Mouse (Mus musculus): ENCODE measurements around the gene Psmd3.
"Not testable (repeated sequence)": the region's sequence is repeated elsewhere in the genome, so short reads cannot be mapped to it uniquely, and the experiment has no call there.

Gene Psmd3

GRCm38 (mm10) chr11:98721458-98722226 lies 39.3 kb downstream of the Psmd3 start:
- peak; percentile 75 to 79 for DNase-seq

- DNase-seq, result no peak
Measured at GRCm38 (mm10) chr11:98723098-98723497, 40.7 kb downstream of the Psmd3 start.

GRCm38 (mm10) chr11:98725926-98726506 lies 43.7 kb downstream of the Psmd3 start:
- peak; percentile 22 to 32 for DNase-seq

GRCm38 (mm10) chr11:98729119-98729588 lies 46.8 kb downstream of the Psmd3 start, which contains the start of gene Med24:
Gene Med24, minus strand, starts transcription at chr11:98729435.
- peak; percentile 91 to 93 for DNase-seq

DNA sequence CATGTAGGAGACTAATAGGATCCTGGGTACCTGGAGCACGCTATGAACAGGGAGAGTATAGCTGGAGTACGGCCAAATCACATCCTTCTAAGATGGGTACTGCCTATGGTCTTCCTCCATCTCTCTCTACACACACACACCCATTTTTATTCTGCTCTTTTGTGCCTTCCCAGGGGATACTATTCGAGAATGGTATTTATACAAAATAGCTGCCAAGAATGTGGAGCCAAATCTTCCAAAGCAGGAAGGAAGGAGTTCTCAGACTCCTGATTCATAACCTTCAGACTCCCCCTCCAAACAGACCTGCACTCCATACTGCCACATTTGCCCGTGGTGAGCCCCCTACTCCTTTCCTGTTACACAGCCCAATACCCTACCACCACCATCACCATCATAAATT lies 48.4 kb downstream of the Psmd3 start:
- no peak for DNase-seq

DNA sequence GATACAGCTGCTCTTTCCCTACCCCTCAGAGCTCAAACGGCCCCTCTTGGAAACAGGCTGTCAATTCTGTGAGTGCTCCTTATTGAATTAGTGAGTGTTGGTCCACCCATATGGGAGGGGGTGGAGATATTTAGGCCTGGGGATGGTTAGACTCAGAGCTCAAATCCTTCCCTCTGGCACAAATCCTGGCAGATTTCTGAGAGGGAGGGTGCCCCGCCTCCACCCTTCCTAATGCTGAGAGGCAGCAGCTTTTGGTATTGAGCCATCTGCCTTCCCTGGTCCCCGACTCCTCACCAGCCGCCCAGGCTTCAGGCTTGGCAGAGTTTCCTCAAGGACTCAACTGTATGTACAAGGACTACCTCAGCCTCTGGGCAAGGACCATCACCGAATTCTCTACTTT lies 48.8 kb downstream of the Psmd3 start:
- DNase-seq, result no peak

DNA sequence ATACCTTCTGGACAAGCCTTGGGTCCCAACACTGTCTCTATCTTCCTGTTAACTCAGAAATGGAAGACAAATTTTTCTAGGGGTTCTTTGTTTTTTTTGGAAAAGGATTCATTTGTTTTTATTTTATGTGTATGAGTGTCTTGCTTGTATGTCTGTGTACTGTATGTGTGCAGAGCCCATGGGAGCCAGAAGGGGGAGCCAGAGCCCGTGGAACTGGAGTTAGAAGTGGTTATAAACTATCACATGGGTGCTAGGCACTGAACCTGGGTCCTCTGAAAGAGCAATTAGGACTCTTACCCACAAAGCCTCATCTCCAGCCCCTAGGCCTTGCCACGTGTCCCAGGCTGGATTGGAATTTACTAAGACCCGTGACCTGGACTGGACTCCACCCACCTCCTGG lies 51.7 kb downstream of the Psmd3 start:
- no peak for DNase-seq

DNA sequence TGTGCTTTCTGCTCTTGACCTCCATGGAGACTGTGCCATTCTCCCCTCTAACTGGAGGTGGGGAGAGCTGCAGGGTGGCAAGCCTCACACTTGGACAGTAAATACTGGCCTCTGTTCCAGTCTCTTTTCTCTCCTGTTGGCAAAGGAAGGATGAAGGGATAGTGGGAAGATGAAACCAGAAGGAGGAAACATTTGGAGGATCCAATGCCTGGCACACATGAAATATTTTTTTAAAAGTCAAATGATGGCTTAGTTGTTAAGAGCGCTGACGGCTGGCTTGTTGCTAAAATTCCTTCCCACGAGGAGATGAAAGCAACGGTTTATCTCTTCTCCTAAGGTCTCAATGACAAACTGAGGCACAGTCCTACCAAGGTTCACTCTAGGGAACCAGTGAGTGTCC lies 52.8 kb downstream of the Psmd3 start:
- no peak for DNase-seq

- DNase-seq, result no peak
Measured at GRCm38 (mm10) chr11:98736176-98736575, 53.8 kb downstream of the Psmd3 start.

DNA sequence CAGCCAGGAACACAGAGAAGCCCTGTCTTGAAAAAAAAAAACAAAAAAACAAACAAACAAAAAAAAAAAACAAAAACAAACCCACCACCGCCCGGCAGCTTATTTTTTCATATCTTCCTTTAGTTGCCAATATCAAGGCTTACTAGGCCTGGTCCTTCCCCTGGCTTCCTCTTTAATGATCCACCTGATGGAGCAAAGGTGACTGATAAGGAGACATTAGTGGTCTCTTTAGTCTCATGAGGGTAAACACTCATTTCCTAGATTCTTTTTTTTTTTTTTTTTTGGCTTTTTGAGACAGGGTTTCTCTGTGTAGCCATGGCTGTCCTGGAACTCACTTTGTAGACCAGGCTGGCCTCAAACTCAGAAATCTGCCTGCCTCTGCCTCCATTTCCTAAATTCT lies 54.9 kb downstream of the Psmd3 start:
- not testable (repeated sequence) for DNase-seq

DNA sequence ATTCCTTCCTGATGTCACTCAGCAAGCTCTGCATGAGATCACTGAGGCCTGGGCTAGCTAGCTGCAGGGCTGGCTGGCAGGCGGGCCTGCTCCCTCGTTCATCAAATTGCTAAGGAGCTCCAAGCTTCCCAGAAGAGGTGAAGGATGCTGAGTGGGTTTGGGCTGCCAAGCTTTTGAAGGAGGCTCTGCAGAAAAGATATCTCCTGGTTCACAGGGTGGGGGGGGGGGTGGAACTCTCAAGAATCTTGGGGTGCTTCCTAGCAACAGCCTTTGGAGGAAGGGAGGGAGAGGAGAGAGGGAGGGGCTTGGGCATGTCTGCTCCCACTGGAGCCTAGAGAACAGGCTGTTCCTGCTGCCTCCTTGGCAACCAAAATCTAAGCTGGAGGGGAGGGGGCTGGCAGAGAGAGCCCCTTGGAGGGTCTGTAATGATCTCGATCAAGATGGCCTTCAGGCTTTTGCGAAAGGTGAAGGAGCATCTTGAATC lies 56.1 kb downstream of the Psmd3 start:
- DNase-seq, result no peak

DNA sequence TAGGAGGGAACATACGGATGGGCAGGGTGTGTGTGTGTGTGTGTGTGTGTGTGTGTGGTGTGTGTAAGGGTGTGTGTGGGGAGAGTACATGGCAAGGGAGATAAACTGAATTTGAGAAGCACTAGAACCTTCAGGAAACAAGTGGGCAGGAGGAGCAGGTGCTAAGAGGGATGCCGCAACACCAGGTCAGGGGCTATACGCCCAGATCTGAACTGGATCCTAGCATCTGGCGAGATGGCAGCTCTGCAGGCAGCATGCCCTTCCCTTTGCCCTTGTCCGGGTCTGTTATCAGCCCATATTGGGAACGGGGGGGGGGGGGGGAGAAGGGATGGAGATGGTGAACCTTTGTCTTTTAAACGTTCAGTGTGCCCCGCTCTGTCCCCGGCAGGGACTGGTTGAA lies 56.6 kb downstream of the Psmd3 start:
- no peak for DNase-seq

GRCm38 (mm10) chr11:98740026-98740392 lies 57.7 kb downstream of the Psmd3 start:
- DNase-seq, result no peak

- DNase-seq, result peak in 1 of 2 experiments; percentile 53
Measured at GRCm38 (mm10) chr11:98740393-98741050, 58.2 kb downstream of the Psmd3 start, which contains the start of gene Thra. Gene Thra, plus strand, starts transcription at chr11:98740638.

DNA sequence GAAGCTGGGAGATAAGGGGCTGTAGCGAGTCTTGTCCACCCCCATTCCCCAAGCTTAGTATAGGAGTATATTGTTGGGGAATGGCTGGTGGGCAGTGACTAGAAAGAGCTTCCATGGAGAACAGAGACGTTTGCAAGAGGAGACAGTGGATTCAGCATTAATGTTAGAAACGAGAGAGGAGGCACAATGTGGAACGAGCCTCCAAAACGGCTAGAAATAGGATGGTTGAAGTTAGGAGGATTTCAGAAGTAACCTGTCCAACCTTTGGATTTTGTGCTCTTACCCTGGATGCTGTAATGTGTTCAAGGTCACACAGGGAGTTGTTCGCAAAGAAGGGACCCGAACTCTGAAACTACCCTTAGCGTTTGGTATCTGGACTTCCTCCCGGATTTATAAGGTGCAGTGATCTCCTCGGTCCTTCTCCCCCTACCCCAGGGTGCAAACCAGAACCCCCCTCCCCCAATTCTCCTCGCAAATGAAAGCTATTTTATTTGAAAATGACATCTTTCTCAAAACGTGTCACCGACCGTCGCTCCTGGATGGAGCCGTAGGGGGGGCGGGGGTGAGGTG lies 58.8 kb downstream of the Psmd3 start:
- DNase-seq, result no peak

DNA sequence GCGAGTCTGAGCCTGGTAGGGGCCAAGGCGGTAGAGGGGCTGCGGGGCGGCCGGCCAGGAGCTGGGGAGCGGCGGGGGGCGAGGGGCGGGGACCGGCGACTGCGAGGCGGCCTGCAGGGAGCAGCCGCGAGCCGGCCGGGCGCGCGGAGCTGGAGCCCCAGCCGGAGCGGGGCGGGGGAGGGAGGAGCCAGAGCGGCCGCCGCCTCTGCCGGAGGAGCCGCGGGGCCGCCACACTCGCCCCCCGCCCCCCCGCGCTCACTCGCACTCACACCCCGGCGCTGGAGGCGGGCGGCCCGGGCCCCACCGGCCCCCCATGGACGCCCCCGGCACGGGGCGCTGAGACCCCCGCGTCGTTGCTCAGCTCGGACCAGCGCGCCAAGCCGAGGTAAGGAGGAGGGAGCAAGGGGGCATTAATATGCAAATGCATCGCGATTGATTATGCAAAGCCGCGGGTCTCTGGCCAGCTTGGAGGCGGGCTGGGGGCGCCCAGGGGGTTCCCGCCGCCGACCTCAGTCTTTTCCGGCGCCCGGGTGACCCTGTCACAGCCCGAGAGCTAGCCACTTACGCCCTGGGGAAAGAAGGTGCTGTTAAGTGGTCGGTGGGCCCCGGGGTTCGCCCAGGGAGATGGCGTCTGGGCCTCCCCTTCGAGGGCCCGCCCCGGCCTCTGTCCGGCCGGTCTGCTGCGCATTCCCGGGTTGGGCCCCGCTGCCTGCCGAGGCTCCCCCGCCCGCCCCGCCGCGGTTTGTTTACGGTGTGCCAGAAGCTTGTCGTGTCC lies 59.5 kb downstream of the Psmd3 start:
- DNase-seq, result peak; percentile 66 to 72

GRCm38 (mm10) chr11:98742397-98743291 lies 60.3 kb downstream of the Psmd3 start:
- peak in 1 of 2 experiments; percentile 37 for DNase-seq

GRCm38 (mm10) chr11:98743655-98744345 lies 61.4 kb downstream of the Psmd3 start:
- peak; percentile 67 to 72 for DNase-seq

- no peak for DNase-seq
Measured at GRCm38 (mm10) chr11:98744456-98745019, 62.2 kb downstream of the Psmd3 start.
